Mouse (Mus musculus): ENCODE data around the gene Rbfox1. TPM values are rescaled to one million over a fixed set of nuclear protein-coding genes. Genes with fewer than 3 reads are reported as not detected.

The Rbfox1 gene
- polyA plus RNA-seq, 1 experiment from 2014 or later, result 3.9 TPM

GRCm38 (mm10) chr16:6366649-6367048 is 481.5 kb downstream of the Rbfox1 start:
- Histone ChIP-seq H3K9ac (ENCODE audit: low read depth, low read length) (no peak overlapping the region), H3K4me2 (ENCODE audit: low read depth, low read length) (no peak overlapping the region), H3K27ac (ENCODE audit: low read length) (no peak overlapping the region), H3K36me3 (ENCODE audit: control insufficient read depth, insufficient read depth, low read length) (no peaks in the 10 kb centered on the region), H3K9me3 (ENCODE audit: control insufficient read depth, low read length) (no peaks in the 10 kb centered on the region), H3K4me1 (ENCODE audit: control insufficient read depth, insufficient read depth, low read length) (no peaks in the 10 kb centered on the region), H3K4me3 (ENCODE audit: low read length) (no peak overlapping the region), H3K27me3 (replicated peaks; ENCODE audit: control insufficient read depth, insufficient read depth, low read length) (no peaks in the 10 kb centered on the region)
- 75% methylated on average over 6 of the region's 6 CpGs for WGBS
- no peak for ATAC-seq

DNA sequence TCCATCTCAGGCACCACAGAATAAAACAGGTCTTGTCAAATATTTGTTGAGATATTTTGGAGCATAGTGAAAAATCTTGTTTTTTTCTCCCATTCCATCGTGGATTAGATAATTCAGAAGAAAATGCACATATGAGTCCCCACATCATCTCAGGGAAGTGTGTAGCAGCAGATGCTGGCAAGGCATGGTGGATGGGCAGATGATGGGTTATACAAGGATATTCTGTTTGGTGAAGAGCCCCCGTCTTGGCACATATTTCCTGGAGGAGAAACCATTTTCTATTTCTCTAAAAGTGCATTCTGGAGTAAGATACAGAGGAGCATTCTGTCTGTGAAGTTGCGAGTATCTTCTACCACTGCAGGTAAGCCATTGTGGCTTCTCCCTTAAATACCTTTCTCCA is 495.8 kb downstream of the Rbfox1 start:
- Histone ChIP-seq H3K9me3 (ENCODE audit: control insufficient read depth, low read length) (no peaks in the 10 kb centered on the region), H3K4me2 (ENCODE audit: low read depth, low read length) (no peak overlapping the region), H3K27me3 (replicated peaks; ENCODE audit: control insufficient read depth, insufficient read depth, low read length) (no peaks in the 10 kb centered on the region), H3K4me1 (ENCODE audit: control insufficient read depth, insufficient read depth, low read length) (no peaks in the 10 kb centered on the region), H3K4me3 (ENCODE audit: low read length) (no peak overlapping the region), H3K27ac (ENCODE audit: low read length) (no peak overlapping the region), H3K9ac (ENCODE audit: low read depth, low read length) (no peak overlapping the region), H3K36me3 (ENCODE audit: control insufficient read depth, insufficient read depth, low read length) (no peaks in the 10 kb centered on the region)
- WGBS, result 81% methylated on average over 3 of the region's 3 CpGs
- no peak for ATAC-seq

DNA sequence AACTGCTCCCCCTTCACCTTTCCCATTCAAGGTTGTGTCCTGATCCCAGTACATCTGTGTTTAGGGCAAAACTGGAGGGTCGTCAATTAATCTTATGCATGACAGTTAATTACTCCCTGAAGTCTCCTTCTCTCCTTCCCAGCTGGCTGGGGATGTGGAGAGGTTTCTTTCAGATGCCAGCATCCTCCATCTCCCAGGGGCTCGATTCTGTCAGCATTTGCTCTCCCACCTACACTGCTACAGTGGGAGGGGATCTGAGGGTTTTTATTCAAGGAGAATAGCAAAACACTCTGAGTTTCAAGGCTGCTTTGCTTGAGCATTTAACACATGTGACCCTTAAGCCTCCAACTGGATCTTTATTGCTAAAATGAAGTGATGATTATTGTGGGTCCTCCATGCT is 496.4 kb downstream of the Rbfox1 start:
- WGBS, result 59% methylated on average over 2 of the region's 2 CpGs
- Histone ChIP-seq H3K4me3 (ENCODE audit: low read length) (no peak overlapping the region), H3K4me1 (ENCODE audit: control insufficient read depth, insufficient read depth, low read length) (no peaks in the 10 kb centered on the region), H3K4me2 (ENCODE audit: low read depth, low read length) (no peak overlapping the region), H3K9ac (ENCODE audit: low read depth, low read length) (no peak overlapping the region), H3K27ac (ENCODE audit: low read length) (no peak overlapping the region), H3K27me3 (replicated peaks; ENCODE audit: control insufficient read depth, insufficient read depth, low read length) (no peaks in the 10 kb centered on the region), H3K36me3 (ENCODE audit: control insufficient read depth, insufficient read depth, low read length) (no peaks in the 10 kb centered on the region), H3K9me3 (ENCODE audit: control insufficient read depth, low read length) (no peaks in the 10 kb centered on the region)
- no peak for ATAC-seq

GRCm38 (mm10) chr16:6382712-6383111 is 497.6 kb downstream of the Rbfox1 start:
- no peak overlapping the region for H3K4me2 ChIP-seq (ENCODE audit: low read depth, low read length)
- ATAC-seq, result no peak
- H3K9ac ChIP-seq (ENCODE audit: low read depth, low read length), result no peak overlapping the region
- no peak overlapping the region for H3K4me3 ChIP-seq (ENCODE audit: low read length)
- no peak overlapping the region for H3K27ac ChIP-seq (ENCODE audit: low read length)
- H3K36me3 ChIP-seq (ENCODE audit: control insufficient read depth, insufficient read depth, low read length), result no peaks in the 10 kb centered on the region
- H3K27me3 ChIP-seq (replicated peaks; ENCODE audit: control insufficient read depth, insufficient read depth, low read length), result no peaks in the 10 kb centered on the region
- no peaks in the 10 kb centered on the region for H3K4me1 ChIP-seq (ENCODE audit: control insufficient read depth, insufficient read depth, low read length)
- H3K9me3 ChIP-seq (ENCODE audit: control insufficient read depth, low read length), result no peaks in the 10 kb centered on the region
- 84% methylated on average over 5 of the region's 5 CpGs for WGBS

GRCm38 (mm10) chr16:6390278-6390930 is 505.2 kb downstream of the Rbfox1 start:
- Histone ChIP-seq H3K4me1 (ENCODE audit: control insufficient read depth, insufficient read depth, low read length) (no peaks in the 10 kb centered on the region), H3K27me3 (replicated peaks; ENCODE audit: control insufficient read depth, insufficient read depth, low read length) (no peaks in the 10 kb centered on the region), H3K4me2 (ENCODE audit: low read depth, low read length) (no peak overlapping the region), H3K4me3 (ENCODE audit: low read length) (no peak overlapping the region), H3K27ac (ENCODE audit: low read length) (no peak overlapping the region), H3K9me3 (ENCODE audit: control insufficient read depth, low read length) (no peaks in the 10 kb centered on the region), H3K36me3 (ENCODE audit: control insufficient read depth, insufficient read depth, low read length) (no peaks in the 10 kb centered on the region), H3K9ac (ENCODE audit: low read depth, low read length) (no peak overlapping the region)
- no peak for ATAC-seq
- WGBS, result 70% methylated on average over 6 of the region's 6 CpGs

DNA sequence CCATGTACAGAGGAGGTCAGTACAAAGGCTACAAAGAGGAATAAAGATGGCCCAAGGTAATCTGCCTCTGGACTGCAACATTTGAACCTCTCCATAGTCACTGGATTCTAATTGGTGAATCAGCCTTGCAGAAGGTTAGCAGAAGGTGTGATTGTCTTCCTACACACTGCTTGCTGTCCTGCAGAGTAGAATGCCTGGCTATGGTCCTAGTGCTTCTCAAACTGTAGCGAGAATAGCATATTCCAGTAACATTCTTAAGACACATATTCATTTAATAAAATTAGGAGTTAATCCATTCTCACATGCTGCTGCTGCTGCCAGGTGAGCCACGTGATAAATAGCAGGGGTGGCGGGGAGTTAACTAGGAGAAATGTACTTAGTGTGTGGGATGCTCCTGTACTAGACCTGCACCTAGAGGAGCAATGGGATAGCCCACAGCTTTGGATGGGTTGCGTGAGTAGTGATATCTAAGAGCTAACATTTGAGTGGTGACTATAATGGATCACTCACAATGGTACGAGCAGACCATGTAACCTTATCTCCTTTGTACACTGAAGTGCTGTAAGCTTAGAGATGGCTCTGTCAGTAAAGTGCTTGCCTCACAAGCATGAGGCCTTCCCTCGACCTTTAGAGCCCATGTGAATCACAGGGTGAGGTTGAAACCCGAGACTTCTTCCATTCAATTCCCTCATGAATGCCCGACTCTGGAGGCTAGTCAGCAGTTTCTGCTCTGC is 511.7 kb downstream of the Rbfox1 start:
- Histone ChIP-seq H3K4me2 (ENCODE audit: low read depth, low read length) (no peak overlapping the region), H3K27me3 (replicated peaks; ENCODE audit: control insufficient read depth, insufficient read depth, low read length) (no peaks in the 10 kb centered on the region), H3K27ac (ENCODE audit: low read length) (no peak overlapping the region), H3K4me3 (ENCODE audit: low read length) (no peak overlapping the region), H3K9me3 (ENCODE audit: control insufficient read depth, low read length) (no peaks in the 10 kb centered on the region), H3K36me3 (ENCODE audit: control insufficient read depth, insufficient read depth, low read length) (no peaks in the 10 kb centered on the region), H3K4me1 (ENCODE audit: control insufficient read depth, insufficient read depth, low read length) (no peaks in the 10 kb centered on the region), H3K9ac (ENCODE audit: low read depth, low read length) (no peak overlapping the region)
- ATAC-seq, result no peak
- WGBS, result 66% methylated on average over 8 of the region's 8 CpGs

- WGBS, result 88% methylated on average over 2 of the region's 2 CpGs
- no peaks in the 10 kb centered on the region for H3K4me1 ChIP-seq (ENCODE audit: control insufficient read depth, insufficient read depth, low read length)
- no peak overlapping the region for H3K4me3 ChIP-seq (ENCODE audit: low read length)
- no peaks in the 10 kb centered on the region for H3K9me3 ChIP-seq (ENCODE audit: control insufficient read depth, low read length)
- H3K4me2 ChIP-seq (ENCODE audit: low read depth, low read length), result no peak overlapping the region
- no peak overlapping the region for H3K9ac ChIP-seq (ENCODE audit: low read depth, low read length)
- no peaks in the 10 kb centered on the region for H3K27me3 ChIP-seq (replicated peaks; ENCODE audit: control insufficient read depth, insufficient read depth, low read length)
- H3K27ac ChIP-seq (ENCODE audit: low read length), result no peak overlapping the region
- no peaks in the 10 kb centered on the region for H3K36me3 ChIP-seq (ENCODE audit: control insufficient read depth, insufficient read depth, low read length)
- ATAC-seq, result no peak
These were observed 512.5 kb downstream of the Rbfox1 start for GRCm38 (mm10) chr16:6397635-6398034.

GRCm38 (mm10) chr16:6402816-6403215 is 517.7 kb downstream of the Rbfox1 start:
- Histone ChIP-seq H3K4me3 (ENCODE audit: low read length) (no peak overlapping the region), H3K36me3 (ENCODE audit: control insufficient read depth, insufficient read depth, low read length) (no peaks in the 10 kb centered on the region), H3K9ac (ENCODE audit: low read depth, low read length) (no peak overlapping the region), H3K27me3 (replicated peaks; ENCODE audit: control insufficient read depth, insufficient read depth, low read length) (no peaks in the 10 kb centered on the region), H3K4me2 (ENCODE audit: low read depth, low read length) (no peak overlapping the region), H3K4me1 (ENCODE audit: control insufficient read depth, insufficient read depth, low read length) (no peaks in the 10 kb centered on the region), H3K27ac (ENCODE audit: low read length) (no peak overlapping the region), H3K9me3 (ENCODE audit: control insufficient read depth, low read length) (no peaks in the 10 kb centered on the region)
- 86% methylated on average over 3 of the region's 3 CpGs for WGBS
- ATAC-seq, result no peak

GRCm38 (mm10) chr16:6414846-6415245 is 529.7 kb downstream of the Rbfox1 start:
- H3K27ac ChIP-seq (ENCODE audit: low read length), result no peak overlapping the region
- no peak overlapping the region for H3K9ac ChIP-seq (ENCODE audit: low read depth, low read length)
- H3K9me3 ChIP-seq (ENCODE audit: control insufficient read depth, low read length), result no peaks in the 10 kb centered on the region
- no peak overlapping the region for H3K4me3 ChIP-seq (ENCODE audit: low read length)
- no peak for ATAC-seq
- WGBS, result 37% methylated on average over 2 of the region's 2 CpGs
- H3K27me3 ChIP-seq (replicated peaks; ENCODE audit: control insufficient read depth, insufficient read depth, low read length), result no peaks in the 10 kb centered on the region
- H3K4me2 ChIP-seq (ENCODE audit: low read depth, low read length), result no peak overlapping the region
- no peaks in the 10 kb centered on the region for H3K4me1 ChIP-seq (ENCODE audit: control insufficient read depth, insufficient read depth, low read length)
- H3K36me3 ChIP-seq (ENCODE audit: control insufficient read depth, insufficient read depth, low read length), result no peaks in the 10 kb centered on the region
